Mouse (Mus musculus) G1E (cell line): ENCODE data around the gene Tgfa.

Experiments used
- CTCF ChIP-seq: IDR thresholded peaks from 2 replicates; pipeline ENCODE4 v1.5.1; 2012; ENCODE audit warnings: low read depth, low read length, inconsistent platforms, mixed read lengths
- GATA1 ChIP-seq: IDR thresholded peaks from 2 replicates; pipeline ENCODE4 v1.6.1; 2012; ENCODE audit warnings: borderline replicate concordance, low read length, inconsistent platforms, mixed read lengths
- GATA2 ChIP-seq: IDR thresholded peaks from 2 replicates; pipeline ENCODE4 v1.6.1; 2012; ENCODE audit warnings: low read depth, low read length, inconsistent platforms, borderline replicate concordance
- POLR2AphosphoS5 ChIP-seq: IDR thresholded peaks from 2 replicates; pipeline ENCODE4 v1.6.1; 2012; ENCODE audit warnings: low read depth, low read length, inconsistent platforms; ENCODE audit not compliant: insufficient replicate concordance
- TAL1 ChIP-seq: conservative IDR thresholded peaks from 2 replicates; pipeline ENCODE4 v1.6.1; 2012; ENCODE audit warnings: low read depth, low read length, inconsistent platforms, mixed read lengths

DNA sequence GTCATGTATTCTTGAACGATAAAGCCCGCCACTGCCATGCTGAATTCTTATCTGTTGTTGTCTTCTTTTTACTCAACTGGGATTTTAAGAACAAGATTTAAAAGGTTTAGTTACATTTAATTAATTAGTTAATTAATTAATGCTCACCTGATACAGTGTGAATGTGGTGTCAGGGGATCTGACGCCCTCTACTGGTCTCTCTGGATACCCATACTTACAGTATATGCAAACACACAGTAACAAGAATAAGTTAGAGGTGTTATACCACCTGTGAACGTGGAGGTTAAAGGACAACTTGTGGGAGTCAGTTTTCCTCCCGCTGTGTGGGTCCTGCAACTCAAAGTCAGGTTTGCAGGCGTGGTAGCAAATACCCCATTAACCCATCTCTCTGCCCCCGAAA is 8.1 kb downstream of the Tgfa start:
- TF ChIP-seq TAL1 (no peak), CTCF (no peak), GATA1 (no peak), POLR2AphosphoS5 (no peak), GATA2 (no peak)
